Mouse (Mus musculus) cortical plate, adult 2 months (tissue): ENCODE results near the gene Ddx46.

Source experiments
- CTCF ChIP-seq: fragments of 200-500 bp; IDR thresholded peaks from 2 replicates; pipeline ENCODE4 v1.5.1; 2011; ENCODE audit warnings: mild to moderate bottlenecking, control low read depth, low read length; ENCODE audit not compliant: insufficient read depth; ENCODE audit errors: extremely low read depth
- POLR2A ChIP-seq: fragments of 200-500 bp; IDR thresholded peaks from 2 replicates; pipeline ENCODE4 v1.6.1; 2011; ENCODE audit warnings: mild to moderate bottlenecking, low read length, control low read depth; ENCODE audit not compliant: insufficient read depth; ENCODE audit errors: extremely low read depth

GRCm38 (mm10) chr13:55721516-55721915 is 86.7 kb downstream of the Ddx46 start:
- TF ChIP-seq POLR2A (no peak), CTCF (no peak)
